Mouse (Mus musculus) neural tube, embryonic 15.5 days (tissue): Measurements from ENCODE around the gene Klhl29. TPM values are rescaled to one million over a fixed set of nuclear protein-coding genes. Genes with fewer than 3 reads are reported as not detected.

Experiments
- ATAC-seq: fragments of 200-750 bp; cut with Nextera tagmentation; 2 replicates; pipeline ENCODE4 v1.8.0; 2017; ENCODE audit warnings: mild to moderate bottlenecking, moderate TSS enrichment, moderate library complexity; ENCODE audit not compliant: low FRiP score
- H3K27ac ChIP-seq: fragments of 300-500 bp; sonication (generic); replicated peaks from 2 replicates; pipeline ENCODE4 v1.5.1; 2015; ENCODE audit warnings: mild to moderate bottlenecking, inconsistent platforms
- H3K27me3 ChIP-seq: fragments of 300-500 bp; sonication (generic); replicated peaks from 2 replicates; pipeline ENCODE4 v1.6.1; 2015; ENCODE audit warnings: inconsistent platforms
- H3K36me3 ChIP-seq: fragments of 300-500 bp; sonication (generic); 2 replicates; pipeline ENCODE4 v1.6.1; 2015; ENCODE audit warnings: inconsistent platforms
- H3K4me1 ChIP-seq: fragments of 300-500 bp; sonication (generic); 2 replicates; pipeline ENCODE4 v1.6.1; 2015; ENCODE audit warnings: inconsistent platforms
- H3K4me2 ChIP-seq: fragments of 300-500 bp; sonication (generic); 2 replicates; pipeline ENCODE4 v1.6.1; 2015; ENCODE audit warnings: inconsistent platforms, mild to moderate bottlenecking, moderate library complexity
- H3K4me3 ChIP-seq: fragments of 300-500 bp; sonication (generic); replicated peaks from 2 replicates; pipeline ENCODE4 v1.5.1; 2015; ENCODE audit warnings: mild to moderate bottlenecking, inconsistent platforms
- H3K9ac ChIP-seq: fragments of 300-500 bp; sonication (generic); replicated peaks from 2 replicates; pipeline ENCODE4 v1.6.1; 2015; ENCODE audit warnings: mild to moderate bottlenecking, inconsistent platforms
- H3K9me3 ChIP-seq: fragments of 300-500 bp; sonication (generic); replicated peaks from 2 replicates; pipeline ENCODE4 v1.6.1; 2016; ENCODE audit warnings: inconsistent platforms
- WGBS: fragments of 180-500 bp; shearing (Covaris S2); methylation state at CpG from one replicate; pipeline ENCODE4 v1.1.7; 2015; ENCODE audit warnings: mixed read lengths; 5-methylcytosine and 5-hydroxymethylcytosine counted together
- polyA plus RNA-seq: library from polyadenylated mRNA; unstranded; fragments of >200 nt; fragmentation: Nextera tagmentation; extraction: Ambion mirVana; gene quantifications from 2 replicates; pipeline ENCODE4 v1.2.1, GENCODE M21; 2015

Klhl29 gene
- polyA plus RNA-seq, 1 experiment from 2014 or later = 3.9 TPM

DNA sequence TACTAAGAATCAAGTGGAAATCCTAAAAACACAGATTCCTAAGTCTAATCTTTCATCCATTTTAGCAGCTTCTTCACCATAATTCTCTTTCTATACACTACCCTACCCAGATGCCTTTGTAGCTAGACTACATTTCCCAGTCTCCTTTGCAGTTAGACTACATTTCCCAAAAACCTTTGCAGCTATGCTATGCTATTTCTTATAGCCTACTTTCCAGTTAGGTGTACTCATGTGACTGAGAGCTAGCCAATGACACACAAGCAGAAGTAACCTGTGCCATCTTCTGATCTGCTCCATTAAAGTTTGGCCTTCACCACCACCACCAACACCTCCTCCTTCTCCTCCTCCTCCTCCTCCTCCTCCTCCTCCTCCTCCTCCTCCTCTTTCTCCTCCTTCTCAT, 11.2 kb upstream of the Klhl29 start:
- no peak overlapping the region for H3K4me3 ChIP-seq
- no peak overlapping the region for H3K4me2 ChIP-seq
- no peaks in the 10 kb centered on the region for H3K9me3 ChIP-seq
- H3K4me1 ChIP-seq = no peaks in the 10 kb centered on the region
- H3K36me3 ChIP-seq = no peaks in the 10 kb centered on the region
- no peak overlapping the region for H3K9ac ChIP-seq
- no peak overlapping the region for H3K27ac ChIP-seq
- no peak for ATAC-seq
- H3K27me3 ChIP-seq = no peaks in the 10 kb centered on the region

- H3K4me2 ChIP-seq = no peak overlapping the region
- no peak overlapping the region for H3K9ac ChIP-seq
- H3K4me3 ChIP-seq = no peak overlapping the region
- no peak for ATAC-seq
- no peaks in the 10 kb centered on the region for H3K9me3 ChIP-seq
- peaks cover 8% of the 10 kb centered on the region; the same call in 1 of the 2 replicates for H3K4me1 ChIP-seq
- H3K27ac ChIP-seq = no peak overlapping the region
- no peaks in the 10 kb centered on the region for H3K36me3 ChIP-seq
- H3K27me3 ChIP-seq = no peaks in the 10 kb centered on the region
Observed at GRCm38 (mm10) chr12:5381694-5382093, 6.2 kb upstream of the Klhl29 start.

- no peaks in the 10 kb centered on the region for H3K9me3 ChIP-seq
- no peaks in the 10 kb centered on the region for H3K27me3 ChIP-seq
- peak overlapping the region; percentile 90 for H3K4me3 ChIP-seq
- WGBS = under 1% methylated on average over 80 of the region's 84 CpGs
- peak overlapping the region; percentile 85 for H3K4me2 ChIP-seq
- peak overlapping the region; percentile 94 for H3K27ac ChIP-seq
- peak overlapping the region; percentile 79 for H3K9ac ChIP-seq
- peaks cover 39% of the 10 kb centered on the region for H3K4me1 ChIP-seq
- no peaks in the 10 kb centered on the region for H3K36me3 ChIP-seq
- peak; percentile 76 for ATAC-seq
Observed at GRCm38 (mm10) chr12:5374684-5375615, 532 bp downstream of the Klhl29 start.

GRCm38 (mm10) chr12:5374196-5374683, 1.2 kb downstream of the Klhl29 start:
- Histone ChIP-seq H3K27ac (peak overlapping the region; percentile 94), H3K4me1 (peaks cover 39% of the 10 kb centered on the region), H3K9me3 (no peaks in the 10 kb centered on the region), H3K36me3 (no peaks in the 10 kb centered on the region), H3K4me3 (peak overlapping the region; percentile 90), H3K9ac (peak overlapping the region; percentile 79), H3K4me2 (peak overlapping the region; percentile 85), H3K27me3 (no peaks in the 10 kb centered on the region)
- under 1% methylated on average over 31 of the region's 31 CpGs for WGBS
- peak; percentile 8; the same call in 1 of the 2 replicates for ATAC-seq

DNA sequence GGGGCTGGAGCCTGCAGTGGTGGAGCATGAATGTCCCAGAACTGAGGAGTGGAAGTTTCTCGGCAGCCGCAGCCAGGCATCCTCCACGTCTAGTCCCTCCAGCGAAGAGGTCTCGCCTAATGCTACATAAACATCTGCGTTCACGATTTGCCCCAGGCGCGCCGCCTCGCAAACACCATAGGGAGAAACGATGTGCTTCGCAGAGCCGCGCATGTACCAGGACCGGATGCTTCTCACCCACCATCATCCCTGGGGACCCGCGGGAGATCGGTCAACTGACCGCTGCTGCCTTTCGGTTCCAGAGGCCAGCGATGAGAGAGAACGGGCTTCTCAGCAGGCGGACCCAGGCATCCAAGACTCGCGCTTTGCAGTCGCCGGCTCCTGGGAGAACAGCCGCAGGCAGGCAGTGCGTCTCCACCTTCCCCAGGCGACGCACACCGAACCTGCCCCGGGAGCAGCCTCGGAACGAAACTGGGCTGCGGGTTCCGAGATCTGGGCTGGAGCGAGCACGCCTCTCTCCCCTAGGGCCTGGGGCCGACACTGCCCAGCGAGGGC, 1.8 kb downstream of the Klhl29 start:
- under 1% methylated on average over 42 of the region's 42 CpGs for WGBS
- no peak for ATAC-seq
- no peaks in the 10 kb centered on the region for H3K36me3 ChIP-seq
- H3K4me3 ChIP-seq = peak overlapping the region; percentile 90
- no peaks in the 10 kb centered on the region for H3K27me3 ChIP-seq
- peak overlapping the region; percentile 85 for H3K4me2 ChIP-seq
- H3K9me3 ChIP-seq = no peaks in the 10 kb centered on the region
- H3K9ac ChIP-seq = peak overlapping the region; percentile 79
- peak overlapping the region; percentile 94 for H3K27ac ChIP-seq
- peaks cover 39% of the 10 kb centered on the region for H3K4me1 ChIP-seq

DNA sequence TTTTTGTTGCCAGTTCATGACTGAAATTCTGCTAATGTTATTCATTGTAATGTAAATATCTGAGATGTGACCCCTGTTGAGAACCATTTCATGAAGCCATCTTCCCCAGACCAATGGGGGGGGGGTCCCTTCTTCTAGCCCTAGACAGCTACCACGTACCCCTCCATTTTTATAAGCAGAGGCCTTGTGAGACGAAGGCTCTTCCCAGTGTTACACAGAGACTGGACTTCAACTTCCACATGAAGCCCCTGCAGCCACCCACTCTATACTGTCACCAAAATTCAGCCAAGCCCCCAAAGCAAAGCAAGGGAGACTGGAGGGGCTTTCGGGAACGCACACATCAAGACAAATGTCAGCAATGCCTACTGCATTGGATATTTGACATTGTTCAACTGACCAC, 6.1 kb downstream of the Klhl29 start:
- Histone ChIP-seq H3K4me1 (peaks cover 27% of the 10 kb centered on the region), H3K36me3 (no peaks in the 10 kb centered on the region), H3K4me2 (no peak overlapping the region)

DNA sequence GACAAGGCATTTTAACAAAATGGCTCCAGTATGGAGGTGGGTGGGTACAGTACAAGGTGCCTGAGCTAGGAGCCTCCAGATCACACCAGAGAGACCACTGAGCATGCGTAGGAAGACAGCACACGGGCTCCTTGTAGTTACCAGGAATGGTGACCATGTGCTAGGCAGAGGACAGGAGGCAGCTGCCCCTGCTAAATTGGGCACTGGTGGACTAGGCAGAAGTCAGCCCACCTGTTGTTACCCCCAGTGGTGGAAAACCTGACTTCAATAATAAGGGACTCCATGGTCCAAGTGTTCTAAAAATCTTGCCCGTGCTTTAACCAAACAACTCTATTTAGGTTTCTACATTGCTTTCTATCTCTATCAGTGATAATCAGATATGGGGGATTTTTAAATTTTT, 10.6 kb downstream of the Klhl29 start:
- H3K4me1 ChIP-seq = 0 out of 2 replicates have a peak, but pooled peaks cover 7% of the 10 kb centered on the region
- H3K36me3 ChIP-seq = no peaks in the 10 kb centered on the region
- H3K27ac ChIP-seq = no peak overlapping the region
- H3K4me2 ChIP-seq = no peak overlapping the region
- H3K9ac ChIP-seq = no peak overlapping the region
- no peak overlapping the region for H3K4me3 ChIP-seq
- H3K27me3 ChIP-seq = no peaks in the 10 kb centered on the region
- WGBS = 93% methylated on average over 3 of the region's 3 CpGs
- H3K9me3 ChIP-seq = no peaks in the 10 kb centered on the region
- ATAC-seq = no peak

More for the DNA sequence above, 6.1 kb downstream of the Klhl29 start:
- Histone ChIP-seq H3K4me3 (no peak overlapping the region), H3K27ac (no peak overlapping the region), H3K9ac (no peak overlapping the region), H3K27me3 (no peaks in the 10 kb centered on the region), H3K9me3 (no peaks in the 10 kb centered on the region)
- ATAC-seq = no peak
- WGBS = 92% methylated on average over 4 of the region's 4 CpGs

DNA sequence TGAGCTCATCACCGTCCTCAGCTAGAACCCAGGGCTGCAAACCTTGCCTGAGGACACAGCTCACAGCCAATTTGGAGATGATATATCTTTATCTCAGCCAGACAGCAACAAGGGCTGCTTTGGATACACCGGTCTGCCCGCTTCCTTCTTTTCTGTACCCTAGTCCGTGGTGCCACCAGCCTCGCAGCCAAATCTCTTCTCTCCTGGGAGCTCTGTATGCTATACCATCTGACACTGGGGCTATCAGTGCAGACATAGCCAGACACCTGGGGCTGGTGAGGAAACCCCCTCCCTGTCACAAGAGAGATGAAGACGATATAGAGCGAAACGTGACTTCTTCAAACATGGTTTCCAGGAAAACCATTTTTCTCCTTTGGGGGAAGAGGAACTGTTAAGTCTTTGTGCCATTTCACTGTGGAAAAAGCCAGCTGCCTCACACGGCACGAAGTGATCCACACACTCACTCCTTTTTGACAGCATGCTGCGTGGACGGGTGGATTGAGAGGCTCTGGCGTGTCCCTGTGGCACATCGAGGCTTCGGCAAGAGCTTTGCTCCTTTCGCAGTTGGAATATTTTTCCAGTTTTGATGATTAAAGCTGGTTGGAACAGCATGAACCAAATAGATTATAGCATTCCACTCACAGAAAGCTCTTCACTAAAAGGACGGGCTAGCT, 11.4 kb downstream of the Klhl29 start:
- H3K9ac ChIP-seq = no peak overlapping the region
- H3K27ac ChIP-seq = no peak overlapping the region
- H3K4me1 ChIP-seq = peaks cover 14% of the 10 kb centered on the region
- no peak overlapping the region for H3K4me2 ChIP-seq
- H3K27me3 ChIP-seq = no peaks in the 10 kb centered on the region
- H3K4me3 ChIP-seq = no peak overlapping the region
- ATAC-seq = no peak
- 77% methylated on average over 17 of the region's 17 CpGs for WGBS
- no peaks in the 10 kb centered on the region for H3K36me3 ChIP-seq
- no peaks in the 10 kb centered on the region for H3K9me3 ChIP-seq

GRCm38 (mm10) chr12:5359065-5359464, 16.4 kb downstream of the Klhl29 start:
- ATAC-seq = peak; percentile 51; the same call in 1 of the 2 replicates
- Histone ChIP-seq H3K9me3 (no peaks in the 10 kb centered on the region), H3K27me3 (no peaks in the 10 kb centered on the region), H3K4me3 (no peak overlapping the region), H3K4me1 (peaks cover 19% of the 10 kb centered on the region), H3K27ac (peak overlapping the region; percentile 63), H3K36me3 (no peaks in the 10 kb centered on the region), H3K4me2 (peak overlapping the region; percentile 26; the same call in 1 of the 2 replicates), H3K9ac (no peak overlapping the region)
- WGBS = 21% methylated on average over 5 of the region's 5 CpGs

DNA sequence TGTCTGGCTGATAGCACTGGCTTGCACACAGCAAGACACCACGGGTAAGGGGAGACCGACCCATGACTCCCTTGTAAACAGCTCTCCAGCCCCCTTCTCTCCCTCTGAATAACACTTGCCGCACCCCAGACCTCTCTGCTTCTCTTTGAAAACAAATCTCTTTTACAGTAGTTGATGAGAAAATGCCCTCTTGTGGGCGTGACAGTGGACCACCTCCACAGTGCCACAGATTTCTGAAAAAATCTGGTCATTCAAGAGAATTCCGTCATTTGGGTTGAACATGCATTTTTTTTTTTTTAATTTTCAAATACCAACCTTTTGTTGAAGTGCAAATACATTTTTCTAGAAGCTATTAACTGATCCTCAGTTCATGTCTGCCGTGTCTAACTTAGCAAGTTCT, 17.0 kb downstream of the Klhl29 start:
- no peaks in the 10 kb centered on the region for H3K27me3 ChIP-seq
- H3K4me2 ChIP-seq = no peak overlapping the region
- H3K4me1 ChIP-seq = peaks cover 19% of the 10 kb centered on the region
- H3K4me3 ChIP-seq = no peak overlapping the region
- WGBS = 44% methylated on average over 6 of the region's 6 CpGs
- no peak overlapping the region for H3K27ac ChIP-seq
- H3K9me3 ChIP-seq = no peaks in the 10 kb centered on the region
- no peak overlapping the region for H3K9ac ChIP-seq
- ATAC-seq = no peak
- H3K36me3 ChIP-seq = no peaks in the 10 kb centered on the region

DNA sequence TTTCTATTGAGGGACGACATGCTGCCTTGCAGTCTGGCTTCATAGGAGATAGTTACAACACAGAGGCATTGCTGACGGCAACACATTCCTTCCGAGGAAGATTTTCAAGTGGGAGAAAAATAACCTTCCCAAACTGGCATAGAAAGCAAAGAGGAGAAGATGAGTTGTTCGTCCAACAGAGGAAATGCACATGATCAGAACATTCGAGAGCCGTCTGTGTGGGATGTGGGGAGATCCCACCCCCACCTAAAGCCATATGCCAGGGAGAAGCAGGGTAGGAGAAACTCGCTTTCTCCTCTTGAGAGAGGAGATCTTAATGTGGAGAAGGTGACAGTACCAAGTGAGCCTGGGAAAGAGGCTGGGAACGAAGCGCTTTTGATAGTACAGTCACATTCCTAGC, 22.1 kb downstream of the Klhl29 start:
- Histone ChIP-seq H3K27ac (no peak overlapping the region), H3K9me3 (no peaks in the 10 kb centered on the region), H3K36me3 (no peaks in the 10 kb centered on the region), H3K4me2 (no peak overlapping the region), H3K4me3 (no peak overlapping the region), H3K4me1 (peaks cover 7% of the 10 kb centered on the region), H3K9ac (no peak overlapping the region), H3K27me3 (no peaks in the 10 kb centered on the region)
- no peak for ATAC-seq
- WGBS = 91% methylated on average over 9 of the region's 9 CpGs
